Mouse (Mus musculus): Measurements from ENCODE around the gene Sema5a. TPM values are rescaled to one million over a fixed set of nuclear protein-coding genes. Genes with fewer than 3 reads are reported as not detected.

Gene Sema5a
- total and polyA plus RNA-seq, 3 experiments, result 0.17 to 0.27 (median 0.17) TPM

GRCm38 (mm10) chr15:32225394-32225793 is 19.2 kb upstream of the Sema5a start:
- dilution Hi-C loops (cut with MboI; ENCODE audit: extremely low pct_ligation_motif_present, extremely low pct_unique_long_range_greater_than_20kb, low sequenced_read_pairs), result no loop called here
- in situ Hi-C loops (cut with MboI; ENCODE audit: low pct_ligation_motif_present, low pct_unique_long_range_greater_than_20kb, low sequenced_read_pairs), result loop anchor here (25.0 kb wide), 2 partner anchors 213 to 487 kb away; no protein-coding TSS in a partner anchor

GRCm38 (mm10) chr15:32226381-32226780 is 18.2 kb upstream of the Sema5a start:
- in situ Hi-C loops (cut with MboI; ENCODE audit: low pct_ligation_motif_present, low pct_unique_long_range_greater_than_20kb, low sequenced_read_pairs), result loop anchor here (25.0 kb wide), 2 partner anchors 214 to 486 kb away; no protein-coding TSS in a partner anchor
- no peak for TF ChIP-seq TBP (conservative IDR thresholded peaks at IDR 0.05; ENCODE audit: low read depth, low read length)
- TF ChIP-seq IRF4 (IDR thresholded peaks at IDR 0.05; ENCODE audit: low read depth, low read length), result no peak
- TF ChIP-seq BHLHE40 (IDR thresholded peaks at IDR 0.05; ENCODE audit: low read depth, low read length), result no peak
- no peak for TF ChIP-seq HCFC1 (IDR thresholded peaks at IDR 0.05; ENCODE audit: low read depth, low read length)
- no peak for TF ChIP-seq EP300 (IDR thresholded peaks at IDR 0.05; ENCODE audit: low read length)
- no peak for TF ChIP-seq MXI1 (IDR thresholded peaks at IDR 0.05; ENCODE audit: low read depth, low read length)
- TF ChIP-seq ELF1 (IDR thresholded peaks at IDR 0.05; ENCODE audit: low read depth, low read length), result no peak
- TF ChIP-seq E2F4 (IDR thresholded peaks at IDR 0.05; ENCODE audit: insufficient replicate concordance, low read depth, low read length), result no peak
- no peak for TF ChIP-seq MEF2A (IDR thresholded peaks at IDR 0.05; ENCODE audit: borderline replicate concordance, low read depth, low read length)
- no peak for TF ChIP-seq SMC3 (IDR thresholded peaks at IDR 0.05; ENCODE audit: low read depth, low read length)
- TF ChIP-seq MAX (IDR thresholded peaks at IDR 0.05; ENCODE audit: low read length), result no peak
- no peak for TF ChIP-seq CTCF (conservative IDR thresholded peaks at IDR 0.05 in 1 of 2, IDR thresholded peaks at IDR 0.05 in 1 of 2; ENCODE audit: low read depth in 2 of 2, low read length in 2 of 2)
- no peak for TF ChIP-seq KAT2A (IDR thresholded peaks at IDR 0.05; ENCODE audit: insufficient replicate concordance, low read length)
- no peak for TF ChIP-seq POLR2A (IDR thresholded peaks at IDR 0.05; ENCODE audit: low read depth, low read length)
- no peak for TF ChIP-seq ZC3H11A (IDR thresholded peaks at IDR 0.05; ENCODE audit: low read depth, low read length)
- no peak for TF ChIP-seq ETS1 (conservative IDR thresholded peaks at IDR 0.05; ENCODE audit: low read depth, low read length)
- TF ChIP-seq USF1 (IDR thresholded peaks at IDR 0.05; ENCODE audit: low read depth, low read length), result no peak

More at GRCm38 (mm10) chr15:32225394-32225793, 19.2 kb upstream of the Sema5a start:
- H3K79me2 ChIP-seq (replicated peaks; ENCODE audit: control insufficient read depth, extremely low read depth, insufficient read depth, poor library complexity, severe bottlenecking), result no peaks in the 10 kb centered on the region
- H3K27ac ChIP-seq (ENCODE audit: insufficient read depth, low read depth), result no peak overlapping the region
- no peaks in the 10 kb centered on the region for H3K27me3 ChIP-seq (replicated peaks)
- DNase-seq (ENCODE audit: extremely low read depth), result no peak
- H3K4me1 ChIP-seq (ENCODE audit: control insufficient read depth in 1 of 2, insufficient read depth in 2 of 2), result peaks cover 5 to 9% of the 10 kb centered on the region in 2 experiments
- no peaks in the 10 kb centered on the region for H3K9me3 ChIP-seq (replicated peaks; ENCODE audit: low read length)
- no peaks in the 10 kb centered on the region for H3K36me3 ChIP-seq (replicated peaks in 1 of 2; ENCODE audit: control insufficient read depth in 1 of 2, insufficient read depth in 1 of 2, low read length in 1 of 2)
- no peak overlapping the region for H3K9ac ChIP-seq (ENCODE audit: insufficient read depth, low read depth)
- H3K4me2 ChIP-seq (ENCODE audit: insufficient read depth, low read depth, poor library complexity, severe bottlenecking), result no peak overlapping the region
- no peak for TF ChIP-seq CTCF (conservative IDR thresholded peaks at IDR 0.05 in 1 of 2, IDR thresholded peaks at IDR 0.05 in 1 of 2; ENCODE audit: low read depth in 2 of 2, low read length in 2 of 2)
- TF ChIP-seq USF2 (conservative IDR thresholded peaks at IDR 0.05; ENCODE audit: low read depth, low read length), result no peak
- no peak for TF ChIP-seq ZKSCAN1 (IDR thresholded peaks at IDR 0.05; ENCODE audit: borderline replicate concordance, low read depth, low read length)
- no peak for TF ChIP-seq HCFC1 (IDR thresholded peaks at IDR 0.05; ENCODE audit: low read depth, low read length)
- TF ChIP-seq JUND (conservative IDR thresholded peaks at IDR 0.05; ENCODE audit: low read depth, low read length), result no peak
- no peak for TF ChIP-seq BHLHE40 (IDR thresholded peaks at IDR 0.05; ENCODE audit: low read depth, low read length)
- TF ChIP-seq GABPA (IDR thresholded peaks at IDR 0.05; ENCODE audit: insufficient replicate concordance, low read depth, low read length), result no peak
- H3K4me3 ChIP-seq (replicated peaks in 1 of 3; ENCODE audit: low read depth in 2 of 3, low read length in 2 of 3, poor library complexity in 1 of 3), result no peak overlapping the region

More at GRCm38 (mm10) chr15:32226381-32226780, 18.2 kb upstream of the Sema5a start:
- H3K79me2 ChIP-seq (replicated peaks; ENCODE audit: control insufficient read depth, extremely low read depth, insufficient read depth, poor library complexity, severe bottlenecking), result no peaks in the 10 kb centered on the region
- dilution Hi-C loops (cut with MboI; ENCODE audit: extremely low pct_ligation_motif_present, extremely low pct_unique_long_range_greater_than_20kb, low sequenced_read_pairs), result no loop called here
- no peaks in the 10 kb centered on the region for H3K27me3 ChIP-seq (replicated peaks)
- H3K4me3 ChIP-seq (replicated peaks in 1 of 3; ENCODE audit: low read depth in 2 of 3, low read length in 2 of 3, poor library complexity in 1 of 3), result no peak overlapping the region
- no peaks in the 10 kb centered on the region for H3K36me3 ChIP-seq (replicated peaks in 1 of 2; ENCODE audit: control insufficient read depth in 1 of 2, insufficient read depth in 1 of 2, low read length in 1 of 2)
- H3K4me1 ChIP-seq (ENCODE audit: control insufficient read depth in 1 of 2, insufficient read depth in 2 of 2), result peaks cover 5 to 10% of the 10 kb centered on the region in 2 experiments
- H3K9ac ChIP-seq (ENCODE audit: insufficient read depth, low read depth), result no peak overlapping the region
- no peak for DNase-seq (ENCODE audit: extremely low read depth)
- no peaks in the 10 kb centered on the region for H3K9me3 ChIP-seq (replicated peaks; ENCODE audit: low read length)
- H3K4me2 ChIP-seq (ENCODE audit: insufficient read depth, low read depth, poor library complexity, severe bottlenecking), result no peak overlapping the region
- H3K27ac ChIP-seq (ENCODE audit: insufficient read depth, low read depth), result no peak overlapping the region

Data from CH12.LX (cell line).